Mouse (Mus musculus): ENCODE measurements at regions not wholly inside any gene's neighbourhood (a gene's known extent, or its start where the extent isn't known, plus 50 kb on each side); places are given as distances from the start of the nearest gene placed in this dataset.

GRCm38 (mm10) chr10:84142741-84143454, 297.5 kb downstream of the Nuak1 start:
- H3K36me3 ChIP-seq (ENCODE audit: control insufficient read depth, insufficient read depth, low read length) = no peaks in the 10 kb centered on the region
- H3K9me3 ChIP-seq (ENCODE audit: control insufficient read depth, low read length) = 0 out of 2 replicates have a peak, but pooled peaks cover 6% of the 10 kb centered on the region
- H3K27ac ChIP-seq (replicated peaks in 1 of 2; ENCODE audit: control insufficient read depth in 1 of 2, insufficient read depth in 1 of 2, low read depth in 2 of 2, low read length in 2 of 2) = no peak overlapping the region
- WGBS = 74% methylated on average over 8 of the region's 8 CpGs
- no peaks in the 10 kb centered on the region for H3K27me3 ChIP-seq (ENCODE audit: control insufficient read depth, insufficient read depth, low read length)
- H3K4me3 ChIP-seq (ENCODE audit: control insufficient read depth in 1 of 2, insufficient read depth in 1 of 2, low read depth in 1 of 2, low read length in 2 of 2) = no peak overlapping the region
- H3K9ac ChIP-seq (ENCODE audit: low read length) = no peak overlapping the region
- ATAC-seq (ENCODE audit: insufficient number of reproducible peaks, insufficient read depth, low FRiP score, low read depth) = no peak
- H3K4me1 ChIP-seq (ENCODE audit: control insufficient read depth in 2 of 2, insufficient read depth in 2 of 2, low read length in 2 of 2) = peaks cover 5 to 7% of the 10 kb centered on the region in 2 experiments
- no peak overlapping the region for H3K4me2 ChIP-seq (ENCODE audit: low read length)

GRCm38 (mm10) chr10:84143674-84144343, 296.6 kb downstream of the Nuak1 start:
- H3K4me3 ChIP-seq (ENCODE audit: control insufficient read depth in 1 of 2, insufficient read depth in 1 of 2, low read depth in 1 of 2, low read length in 2 of 2) = no peak overlapping the region
- H3K36me3 ChIP-seq (ENCODE audit: control insufficient read depth, insufficient read depth, low read length) = no peaks in the 10 kb centered on the region
- H3K4me2 ChIP-seq (ENCODE audit: low read length) = no peak overlapping the region
- WGBS = 34% methylated on average over 5 of the region's 5 CpGs
- H3K4me1 ChIP-seq (ENCODE audit: control insufficient read depth in 2 of 2, insufficient read depth in 2 of 2, low read length in 2 of 2) = peaks cover 5 to 7% of the 10 kb centered on the region in 2 experiments
- ATAC-seq (ENCODE audit: insufficient number of reproducible peaks, insufficient read depth, low FRiP score, low read depth) = no peak
- H3K27me3 ChIP-seq (ENCODE audit: control insufficient read depth, insufficient read depth, low read length) = no peaks in the 10 kb centered on the region
- 0 out of 2 replicates have a peak, but pooled peaks cover 6% of the 10 kb centered on the region for H3K9me3 ChIP-seq (ENCODE audit: control insufficient read depth, low read length)
- no peak overlapping the region for H3K27ac ChIP-seq (replicated peaks in 1 of 2; ENCODE audit: control insufficient read depth in 1 of 2, insufficient read depth in 1 of 2, low read depth in 2 of 2, low read length in 2 of 2)
- H3K9ac ChIP-seq (ENCODE audit: low read length) = no peak overlapping the region

GRCm38 (mm10) chr10:84144344-84144687, 296.1 kb downstream of the Nuak1 start:
- Histone ChIP-seq H3K27me3 (ENCODE audit: control insufficient read depth, insufficient read depth, low read length) (no peaks in the 10 kb centered on the region), H3K4me1 (ENCODE audit: control insufficient read depth in 2 of 2, insufficient read depth in 2 of 2, low read length in 2 of 2) (peaks cover 5 to 7% of the 10 kb centered on the region in 2 experiments), H3K36me3 (ENCODE audit: control insufficient read depth, insufficient read depth, low read length) (no peaks in the 10 kb centered on the region), H3K4me2 (ENCODE audit: low read length) (no peak overlapping the region), H3K9me3 (ENCODE audit: control insufficient read depth, low read length) (0 out of 2 replicates have a peak, but pooled peaks cover 6% of the 10 kb centered on the region), H3K4me3 (ENCODE audit: control insufficient read depth in 1 of 2, insufficient read depth in 1 of 2, low read depth in 1 of 2, low read length in 2 of 2) (no peak overlapping the region), H3K27ac (replicated peaks in 1 of 2; ENCODE audit: control insufficient read depth in 1 of 2, insufficient read depth in 1 of 2, low read depth in 2 of 2, low read length in 2 of 2) (no peak overlapping the region), H3K9ac (ENCODE audit: low read length) (no peak overlapping the region)
- no peak for ATAC-seq (ENCODE audit: insufficient number of reproducible peaks, insufficient read depth, low FRiP score, low read depth)

GRCm38 (mm10) chr10:84147305-84147984, 293.0 kb downstream of the Nuak1 start:
- Histone ChIP-seq H3K27me3 (ENCODE audit: control insufficient read depth, insufficient read depth, low read length) (no peaks in the 10 kb centered on the region), H3K4me1 (ENCODE audit: control insufficient read depth in 2 of 2, insufficient read depth in 2 of 2, low read length in 2 of 2) (peaks cover 5 to 7% of the 10 kb centered on the region in 2 experiments), H3K9me3 (ENCODE audit: control insufficient read depth, low read length) (0 out of 2 replicates have a peak, but pooled peaks cover 6% of the 10 kb centered on the region), H3K4me2 (ENCODE audit: low read length) (no peak overlapping the region), H3K4me3 (ENCODE audit: control insufficient read depth in 1 of 2, insufficient read depth in 1 of 2, low read depth in 1 of 2, low read length in 2 of 2) (no peak overlapping the region), H3K36me3 (ENCODE audit: control insufficient read depth, insufficient read depth, low read length) (no peaks in the 10 kb centered on the region), H3K27ac (replicated peaks in 1 of 2; ENCODE audit: control insufficient read depth in 1 of 2, insufficient read depth in 1 of 2, low read depth in 2 of 2, low read length in 2 of 2) (no peak overlapping the region), H3K9ac (ENCODE audit: low read length) (no peak overlapping the region)
- ATAC-seq (ENCODE audit: insufficient number of reproducible peaks, insufficient read depth, low FRiP score, low read depth) = no peak
- WGBS = 58% methylated on average over 2 of the region's 2 CpGs

GRCm38 (mm10) chr10:84163752-84164151, 276.6 kb downstream of the Nuak1 start:
- no peak for ATAC-seq (ENCODE audit: insufficient number of reproducible peaks, insufficient read depth, low FRiP score, low read depth)
- Histone ChIP-seq H3K36me3 (ENCODE audit: control insufficient read depth, insufficient read depth, low read length) (no peaks in the 10 kb centered on the region), H3K4me1 (ENCODE audit: control insufficient read depth in 2 of 2, insufficient read depth in 2 of 2, low read length in 2 of 2) (peaks cover 0 to 4% of the 10 kb centered on the region in 2 experiments; a peak in 1 of 4 replicates), H3K4me2 (ENCODE audit: low read length) (no peak overlapping the region), H3K4me3 (ENCODE audit: control insufficient read depth in 1 of 2, insufficient read depth in 1 of 2, low read depth in 1 of 2, low read length in 2 of 2) (no peak overlapping the region), H3K9me3 (ENCODE audit: control insufficient read depth, low read length) (no peaks in the 10 kb centered on the region), H3K27me3 (ENCODE audit: control insufficient read depth, insufficient read depth, low read length) (no peaks in the 10 kb centered on the region), H3K27ac (replicated peaks in 1 of 2; ENCODE audit: control insufficient read depth in 1 of 2, insufficient read depth in 1 of 2, low read depth in 2 of 2, low read length in 2 of 2) (no peak overlapping the region), H3K9ac (ENCODE audit: low read length) (no peak overlapping the region)
- WGBS = 70% methylated on average over 4 of the region's 4 CpGs

GRCm38 (mm10) chr10:84165832-84166567, 274.4 kb downstream of the Nuak1 start:
- Histone ChIP-seq H3K9me3 (ENCODE audit: control insufficient read depth, low read length) (no peaks in the 10 kb centered on the region), H3K4me2 (ENCODE audit: low read length) (no peak overlapping the region), H3K4me1 (ENCODE audit: control insufficient read depth in 2 of 2, insufficient read depth in 2 of 2, low read length in 2 of 2) (peaks cover 0 to 4% of the 10 kb centered on the region in 2 experiments; a peak in 1 of 4 replicates), H3K27ac (replicated peaks in 1 of 2; ENCODE audit: control insufficient read depth in 1 of 2, insufficient read depth in 1 of 2, low read depth in 2 of 2, low read length in 2 of 2) (no peak overlapping the region), H3K9ac (ENCODE audit: low read length) (no peak overlapping the region), H3K4me3 (ENCODE audit: control insufficient read depth in 1 of 2, insufficient read depth in 1 of 2, low read depth in 1 of 2, low read length in 2 of 2) (no peak overlapping the region), H3K36me3 (ENCODE audit: control insufficient read depth, insufficient read depth, low read length) (no peaks in the 10 kb centered on the region), H3K27me3 (ENCODE audit: control insufficient read depth, insufficient read depth, low read length) (no peaks in the 10 kb centered on the region)
- ATAC-seq (ENCODE audit: insufficient number of reproducible peaks, insufficient read depth, low FRiP score, low read depth) = no peak
- 75% methylated on average over 10 of the region's 10 CpGs for WGBS

- H3K27me3 ChIP-seq (ENCODE audit: control insufficient read depth, insufficient read depth, low read length) = no peaks in the 10 kb centered on the region
- no peaks in the 10 kb centered on the region for H3K36me3 ChIP-seq (ENCODE audit: control insufficient read depth, insufficient read depth, low read length)
- H3K4me3 ChIP-seq (ENCODE audit: control insufficient read depth in 1 of 2, insufficient read depth in 1 of 2, low read depth in 1 of 2, low read length in 2 of 2) = no peak overlapping the region
- no peak overlapping the region for H3K4me2 ChIP-seq (ENCODE audit: low read length)
- H3K9me3 ChIP-seq (ENCODE audit: control insufficient read depth, low read length) = no peaks in the 10 kb centered on the region
- ATAC-seq (ENCODE audit: insufficient number of reproducible peaks, insufficient read depth, low FRiP score, low read depth) = no peak
- H3K27ac ChIP-seq (replicated peaks in 1 of 2; ENCODE audit: control insufficient read depth in 1 of 2, insufficient read depth in 1 of 2, low read depth in 2 of 2, low read length in 2 of 2) = no peak overlapping the region
- no peak overlapping the region for H3K9ac ChIP-seq (ENCODE audit: low read length)
- H3K4me1 ChIP-seq (ENCODE audit: control insufficient read depth in 2 of 2, insufficient read depth in 2 of 2, low read length in 2 of 2) = peaks cover 0 to 4% of the 10 kb centered on the region in 2 experiments; a peak in 1 of 4 replicates
- whole genome bisulfite sequencing = 24% methylated on average over 3 of the region's 3 CpGs
Measured at GRCm38 (mm10) chr10:84166568-84166905, 273.9 kb downstream of the Nuak1 start.
